Mouse (Mus musculus): ENCODE data around the gene Mrpl49. TPM values are rescaled to one million over a fixed set of nuclear protein-coding genes. Genes with fewer than 3 reads are reported as not detected.
A peak's percentile ranks its signal among the peaks of the same experiment; 100 is the strongest.

The Mrpl49 gene
- 89.4 and 92.1 TPM in 2 replicates for polyA plus RNA-seq (2016; fragmentation: Nextera tagmentation; extraction: Ambion mirVana)

DNA sequence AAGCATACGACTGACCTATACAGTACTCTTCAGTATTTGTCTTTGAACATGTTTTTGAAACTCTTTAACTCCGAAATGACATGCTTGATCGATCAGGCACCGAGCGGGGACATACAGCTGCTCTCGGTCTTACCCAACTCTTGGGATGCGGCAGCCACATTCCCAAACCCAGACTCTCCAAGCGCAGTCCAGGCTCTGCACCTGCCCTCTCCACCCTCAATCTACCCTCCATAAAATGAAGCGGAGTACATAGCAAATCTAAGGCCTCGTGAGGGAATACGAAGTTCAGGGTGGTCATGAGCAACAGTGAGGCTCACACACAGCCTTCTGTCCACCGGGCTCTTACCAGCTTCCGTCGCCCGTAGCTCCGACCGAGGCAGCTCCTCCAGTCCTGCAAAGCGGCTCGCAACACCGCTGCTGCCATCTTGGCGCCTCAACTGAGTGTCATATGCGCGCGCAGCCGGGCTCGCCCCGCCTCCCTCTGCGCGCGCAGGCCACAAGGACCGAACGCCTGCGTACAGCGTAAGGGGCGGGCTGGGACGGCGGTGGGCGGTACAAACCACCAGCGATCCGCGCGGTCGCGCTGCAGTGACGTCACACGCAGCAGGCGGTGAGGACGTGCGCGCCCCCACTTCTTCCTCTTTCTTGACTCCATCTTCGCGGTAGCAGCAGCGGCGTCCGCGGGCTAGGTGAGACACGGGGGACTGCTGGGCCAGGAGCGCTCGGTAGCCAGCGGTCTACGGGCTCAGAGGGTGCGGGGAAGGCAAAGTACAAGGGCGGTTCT lies at the start of gene Mrpl49, which contains the start of gene Fau:
Mrpl49 (minus strand) TSS at position 473 of the 784 bp plus-strand sequence.
Fau (plus strand) TSS at position 532 of the 784 bp plus-strand sequence.
- WGBS, result under 1% methylated on average over 60 of the region's 63 CpGs
- Histone ChIP-seq H3K4me1 (peaks cover 42% of the 10 kb centered on the region), H3K9me3 (no peaks in the 10 kb centered on the region), H3K27ac (peak within 1 kb of the TSS; percentile 98), H3K4me3 (peak within 1 kb of the TSS; percentile 85), H3K36me3 (replicated peaks) (peaks cover 60% of the 10 kb centered on the region), H3K27me3 (ENCODE audit: poor library complexity, severe bottlenecking) (no peaks in the 10 kb centered on the region)
- DNase-seq (ENCODE audit: extremely low spot score, low spot score), result peak; percentile 98

DNA sequence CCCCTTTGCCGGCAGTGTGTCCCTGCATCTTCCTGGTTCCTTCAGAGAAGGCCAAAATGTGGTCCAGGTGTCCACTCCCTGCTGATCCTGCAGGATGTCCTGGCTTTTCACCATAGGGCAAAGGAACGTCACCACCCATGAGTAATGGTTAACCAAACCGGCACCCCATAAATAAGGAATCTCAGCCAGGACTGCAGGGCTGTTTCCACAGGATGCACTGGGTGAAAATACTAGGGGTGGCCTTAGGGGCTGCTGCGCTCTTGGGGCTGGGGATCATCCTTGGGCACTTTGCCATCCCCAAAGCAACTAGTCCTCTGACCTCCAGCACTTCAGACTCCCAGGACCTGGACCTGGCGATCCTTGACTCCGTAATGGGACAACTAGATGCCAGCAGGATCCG lies 48.0 kb upstream of the Mrpl49 start, which contains the start of gene Naaladl1:
Naaladl1 (plus strand) TSS at position 197 of the 400 bp plus-strand sequence.
- Histone ChIP-seq H3K9me3 (no peaks in the 10 kb centered on the region), H3K4me1 (peaks cover 9% of the 10 kb centered on the region), H3K27ac (no peak within 1 kb of the TSS), H3K27me3 (ENCODE audit: poor library complexity, severe bottlenecking) (no peaks in the 10 kb centered on the region), H3K4me3 (no peak within 1 kb of the TSS), H3K36me3 (replicated peaks) (peaks cover 13% of the 10 kb centered on the region)
- DNase-seq (ENCODE audit: extremely low spot score, low spot score), result no peak
- 92% methylated on average over 7 of the region's 7 CpGs for WGBS

DNA sequence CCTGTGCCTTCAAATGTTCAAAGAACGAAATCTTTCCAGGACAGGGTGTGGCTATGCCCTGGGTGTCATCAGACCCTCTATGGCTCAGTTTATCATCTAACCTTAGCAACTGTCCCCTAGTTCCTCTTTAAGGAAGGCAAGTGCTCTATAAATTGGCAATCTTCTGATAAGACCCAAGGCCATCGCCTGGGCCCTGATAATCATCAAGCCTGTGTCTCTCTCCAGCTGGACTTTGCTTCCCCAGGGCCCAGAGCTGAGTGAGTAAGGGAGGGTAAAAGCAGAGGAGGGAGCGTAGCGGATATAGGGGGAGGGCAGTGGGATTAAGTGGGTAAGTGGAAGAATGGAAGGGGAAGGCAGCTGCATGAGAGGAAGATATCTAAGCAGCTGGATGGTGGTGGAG lies 46.9 kb upstream of the Mrpl49 start:
- H3K4me1 ChIP-seq, result peaks cover 11% of the 10 kb centered on the region
- 87% methylated on average over 4 of the region's 4 CpGs for WGBS
- no peak for DNase-seq (ENCODE audit: extremely low spot score, low spot score)
- H3K36me3 ChIP-seq (replicated peaks), result peaks cover 23% of the 10 kb centered on the region
- no peaks in the 10 kb centered on the region for H3K27me3 ChIP-seq (ENCODE audit: poor library complexity, severe bottlenecking)
- H3K4me3 ChIP-seq, result no peak overlapping the region
- H3K9me3 ChIP-seq, result no peaks in the 10 kb centered on the region
- H3K27ac ChIP-seq, result no peak overlapping the region

DNA sequence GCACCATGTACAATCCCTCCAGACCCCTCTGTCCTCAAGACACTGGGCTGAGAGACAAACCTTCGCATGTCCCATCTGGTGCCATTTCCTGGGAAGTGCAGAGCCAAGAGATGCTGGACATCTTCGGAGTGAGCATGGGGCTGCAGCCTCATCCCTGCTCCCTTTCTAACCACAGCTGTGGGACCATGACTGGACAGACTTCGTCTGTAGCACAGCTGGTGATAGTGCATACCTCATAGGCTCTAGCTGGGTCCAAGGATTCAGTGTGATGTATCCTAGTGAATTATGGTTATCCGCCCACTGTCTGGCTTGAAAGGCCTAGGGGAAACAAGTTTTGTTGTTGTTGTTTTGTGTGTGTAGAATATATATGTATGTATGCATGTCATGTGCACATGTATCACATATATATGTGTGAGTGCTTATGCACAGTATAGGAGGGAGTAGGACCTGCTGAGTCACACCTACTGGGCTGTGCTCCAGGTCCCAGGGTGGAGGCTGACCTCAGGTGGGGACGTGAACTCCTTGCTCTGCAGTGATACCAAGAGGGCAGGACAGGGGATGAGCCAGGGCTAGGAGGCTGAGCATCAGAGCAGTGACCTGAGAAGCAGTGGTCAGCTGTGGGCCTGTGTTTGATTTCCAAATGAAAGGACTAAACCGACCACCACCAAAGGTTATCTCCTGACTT lies 44.7 kb upstream of the Mrpl49 start:
- 82% methylated on average over 6 of the region's 6 CpGs for WGBS
- H3K9me3 ChIP-seq, result no peaks in the 10 kb centered on the region
- H3K4me1 ChIP-seq, result peaks cover 11% of the 10 kb centered on the region
- peaks cover 39% of the 10 kb centered on the region for H3K36me3 ChIP-seq (replicated peaks)
- no peak for DNase-seq (ENCODE audit: extremely low spot score, low spot score)
- H3K27ac ChIP-seq, result no peak overlapping the region
- H3K4me3 ChIP-seq, result no peak overlapping the region
- H3K27me3 ChIP-seq (ENCODE audit: poor library complexity, severe bottlenecking), result no peaks in the 10 kb centered on the region

DNA sequence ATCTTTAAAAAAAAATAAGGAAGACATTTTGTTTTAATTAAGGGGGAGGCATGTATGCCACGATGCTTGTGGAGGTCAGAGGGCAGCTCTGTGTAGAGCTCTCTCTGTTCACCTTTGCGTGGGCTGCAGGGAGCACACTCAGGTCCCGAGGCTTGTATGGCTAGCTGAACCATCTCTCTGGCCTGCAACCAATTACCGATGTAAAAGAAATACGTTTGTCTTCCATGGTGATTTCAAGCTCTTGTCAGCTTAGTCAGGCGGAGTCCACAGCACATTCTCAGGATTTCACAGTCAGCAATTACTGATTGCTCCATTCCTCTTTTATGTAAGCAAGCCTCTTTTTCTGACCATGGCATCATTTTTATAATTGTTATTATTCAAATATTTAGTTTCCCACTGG lies 43.6 kb upstream of the Mrpl49 start:
- peaks cover 8% of the 10 kb centered on the region for H3K4me1 ChIP-seq
- H3K27ac ChIP-seq, result no peak overlapping the region
- no peaks in the 10 kb centered on the region for H3K9me3 ChIP-seq
- H3K36me3 ChIP-seq (replicated peaks), result peaks cover 45% of the 10 kb centered on the region
- no peak for DNase-seq (ENCODE audit: extremely low spot score, low spot score)
- H3K4me3 ChIP-seq, result no peak overlapping the region
- H3K27me3 ChIP-seq (ENCODE audit: poor library complexity, severe bottlenecking), result no peaks in the 10 kb centered on the region
- WGBS, result 59% methylated on average over 6 of the region's 6 CpGs

DNA sequence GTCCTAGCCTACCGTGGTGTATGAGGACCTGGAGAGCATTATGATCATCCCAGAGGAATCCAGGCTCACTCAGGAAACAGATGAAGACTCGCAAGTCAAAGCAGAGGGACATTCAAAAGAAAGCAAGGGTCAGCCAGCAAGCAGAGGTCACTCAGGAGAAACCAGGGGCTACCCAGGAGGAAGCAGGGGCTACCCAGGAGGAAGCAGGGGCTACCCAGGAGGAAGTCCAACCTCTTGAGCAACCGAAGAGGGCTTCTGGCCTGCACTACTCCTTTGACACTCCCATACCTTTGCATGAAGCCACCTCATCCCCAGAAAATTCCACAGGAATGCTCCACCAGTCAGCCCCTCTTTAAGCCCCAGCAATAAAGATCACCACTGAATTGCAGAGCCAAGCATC lies 40.3 kb upstream of the Mrpl49 start:
- DNase-seq (ENCODE audit: extremely low spot score, low spot score), result no peak
- 86% methylated on average over 3 of the region's 3 CpGs for whole genome bisulfite sequencing
- Histone ChIP-seq H3K4me1 (peaks cover 8% of the 10 kb centered on the region), H3K27me3 (ENCODE audit: poor library complexity, severe bottlenecking) (no peaks in the 10 kb centered on the region), H3K36me3 (replicated peaks) (peaks cover 74% of the 10 kb centered on the region), H3K9me3 (no peaks in the 10 kb centered on the region), H3K27ac (no peak overlapping the region), H3K4me3 (no peak overlapping the region)

DNA sequence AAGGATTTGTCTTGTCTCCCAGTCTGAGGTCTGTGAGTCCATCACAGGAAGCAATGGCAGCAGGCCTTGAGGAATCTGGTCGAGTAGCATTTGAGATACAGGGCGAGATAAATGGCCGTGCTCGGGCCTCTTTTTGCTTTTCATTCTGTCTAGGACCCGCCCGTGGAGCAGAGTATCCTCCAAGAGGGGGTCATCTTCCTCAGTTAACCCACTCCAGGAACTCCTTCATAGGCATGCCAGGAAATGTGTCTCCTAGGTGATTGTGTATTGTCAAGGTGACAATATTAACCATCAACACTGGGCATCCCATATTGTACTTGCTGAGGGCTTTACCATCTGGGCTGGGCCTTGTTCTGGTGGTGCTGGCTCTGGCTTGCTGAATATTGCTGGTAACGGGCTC lies 36.5 kb upstream of the Mrpl49 start, which contains the start of gene AC131692.1:
AC131692.1 (plus strand) TSS at position 301 of the 400 bp plus-strand sequence.
- DNase-seq (ENCODE audit: extremely low spot score, low spot score), result no peak
- H3K27me3 ChIP-seq (ENCODE audit: poor library complexity, severe bottlenecking), result no peaks in the 10 kb centered on the region
- no peak within 1 kb of the TSS for H3K27ac ChIP-seq
- H3K4me1 ChIP-seq, result no peaks in the 10 kb centered on the region
- no peaks in the 10 kb centered on the region for H3K9me3 ChIP-seq
- H3K36me3 ChIP-seq (replicated peaks), result peaks cover 98% of the 10 kb centered on the region
- H3K4me3 ChIP-seq, result no peak within 1 kb of the TSS
- 94% methylated on average over 7 of the region's 7 CpGs for WGBS

DNA sequence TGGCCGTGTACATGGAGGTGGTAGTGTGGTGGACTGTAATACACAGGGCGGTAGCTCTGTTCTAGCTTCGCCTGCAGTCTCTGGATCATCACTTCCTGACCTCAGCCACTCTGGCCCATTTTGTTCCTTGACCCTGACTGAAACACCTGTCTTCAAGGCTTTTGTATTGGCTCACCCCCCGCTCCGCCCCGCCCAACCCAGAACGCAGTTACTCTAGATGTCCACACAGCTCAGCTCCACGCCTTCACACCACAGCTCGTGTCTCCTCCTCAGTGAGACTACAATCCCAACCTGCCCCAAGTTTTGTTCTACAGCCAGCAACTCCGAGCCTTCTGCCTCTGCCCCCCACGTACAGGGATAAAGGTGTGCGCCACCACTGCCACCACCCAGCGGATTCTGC lies 31.3 kb upstream of the Mrpl49 start:
- no peaks in the 10 kb centered on the region for H3K27me3 ChIP-seq (ENCODE audit: poor library complexity, severe bottlenecking)
- peaks cover 80% of the 10 kb centered on the region for H3K36me3 ChIP-seq (replicated peaks)
- H3K4me1 ChIP-seq, result peaks cover 16% of the 10 kb centered on the region
- no peak overlapping the region for H3K27ac ChIP-seq
- DNase-seq (ENCODE audit: extremely low spot score, low spot score), result no peak
- H3K4me3 ChIP-seq, result no peak overlapping the region
- H3K9me3 ChIP-seq, result no peaks in the 10 kb centered on the region
- whole genome bisulfite sequencing, result 95% methylated on average over 13 of the region's 13 CpGs

DNA sequence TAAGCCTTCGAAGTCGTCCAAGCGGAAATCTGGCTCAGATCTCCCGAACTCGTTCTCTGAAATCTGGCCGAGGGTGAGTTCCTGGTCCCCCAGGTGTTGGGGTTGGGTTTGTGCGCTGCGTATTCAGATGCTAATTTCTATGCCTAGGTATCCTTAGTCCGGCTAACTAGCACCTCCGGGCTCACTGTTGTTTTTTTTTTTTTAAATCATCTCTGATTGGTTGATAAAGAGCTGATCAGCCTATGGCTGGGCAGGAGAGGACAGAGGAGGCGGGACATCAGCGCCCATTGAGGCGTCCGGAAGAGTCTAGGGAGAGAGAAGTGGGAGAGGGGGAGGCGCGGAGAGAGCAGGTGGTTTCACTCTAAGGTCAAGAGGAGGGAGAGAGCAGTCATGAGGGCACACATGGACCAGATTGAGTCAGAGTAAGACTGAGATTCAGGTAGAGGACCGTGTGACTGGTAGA lies 27.9 kb upstream of the Mrpl49 start:
- Histone ChIP-seq H3K9me3 (no peaks in the 10 kb centered on the region), H3K27ac (peak overlapping the region; percentile 91), H3K4me3 (peak overlapping the region; percentile 89), H3K27me3 (ENCODE audit: poor library complexity, severe bottlenecking) (no peaks in the 10 kb centered on the region), H3K4me1 (peaks cover 23% of the 10 kb centered on the region), H3K36me3 (replicated peaks) (peaks cover 70% of the 10 kb centered on the region)
- under 1% methylated on average over 17 of the region's 17 CpGs for WGBS
- DNase-seq (ENCODE audit: extremely low spot score, low spot score), result peak; percentile 75

DNA sequence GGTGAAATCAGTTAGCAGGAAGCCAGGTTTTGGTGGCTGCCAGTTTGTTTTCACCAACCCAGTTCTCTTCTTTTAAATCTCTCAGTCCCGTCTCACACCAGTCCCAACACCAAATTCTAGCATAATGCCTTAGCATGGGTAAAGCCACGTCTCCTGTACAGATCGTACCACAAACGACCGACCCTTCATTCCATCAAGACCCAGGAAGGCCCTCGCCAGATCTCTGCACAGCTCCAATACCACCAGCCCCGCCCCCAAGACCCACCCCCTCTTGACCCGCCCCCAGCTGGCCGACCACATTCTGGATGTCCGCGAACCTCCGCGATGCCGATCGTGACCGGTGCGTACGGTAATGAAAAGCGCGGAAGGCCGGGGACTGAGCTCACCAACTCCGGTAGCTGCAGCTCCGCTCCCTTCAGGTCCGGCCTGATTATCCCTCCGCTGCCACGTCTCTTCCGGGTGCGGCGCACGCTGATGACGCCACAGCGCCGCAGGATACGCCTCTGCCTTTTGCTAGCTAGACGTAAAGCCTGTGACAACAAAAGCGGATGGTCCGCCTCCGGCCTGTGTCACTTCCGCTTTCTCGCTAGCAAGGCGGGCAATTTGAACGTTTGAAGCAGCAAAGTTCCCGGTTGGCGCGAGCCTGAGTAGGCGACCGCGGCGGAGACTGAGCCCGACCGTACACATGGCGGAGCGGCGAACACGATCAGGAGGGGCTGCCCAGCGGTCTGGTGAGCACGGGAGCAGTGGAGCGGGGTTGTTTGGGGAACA lies 27.1 kb upstream of the Mrpl49 start, which contains the start of the genes Zfpl1 and Cdca5:
Zfpl1 (minus strand) TSS at position 479 of the 771 bp plus-strand sequence.
Cdca5 (plus strand) TSS at position 506 of the 771 bp plus-strand sequence.
- Histone ChIP-seq H3K36me3 (replicated peaks) (peaks cover 70% of the 10 kb centered on the region), H3K9me3 (no peaks in the 10 kb centered on the region), H3K27ac (peak within 1 kb of the TSS; percentile 91), H3K4me3 (peak within 1 kb of the TSS; percentile 89), H3K4me1 (peaks cover 23% of the 10 kb centered on the region), H3K27me3 (ENCODE audit: poor library complexity, severe bottlenecking) (no peaks in the 10 kb centered on the region)
- peak; percentile 98 for DNase-seq (ENCODE audit: extremely low spot score, low spot score)
- under 1% methylated on average over 58 of the region's 58 CpGs for WGBS

DNA sequence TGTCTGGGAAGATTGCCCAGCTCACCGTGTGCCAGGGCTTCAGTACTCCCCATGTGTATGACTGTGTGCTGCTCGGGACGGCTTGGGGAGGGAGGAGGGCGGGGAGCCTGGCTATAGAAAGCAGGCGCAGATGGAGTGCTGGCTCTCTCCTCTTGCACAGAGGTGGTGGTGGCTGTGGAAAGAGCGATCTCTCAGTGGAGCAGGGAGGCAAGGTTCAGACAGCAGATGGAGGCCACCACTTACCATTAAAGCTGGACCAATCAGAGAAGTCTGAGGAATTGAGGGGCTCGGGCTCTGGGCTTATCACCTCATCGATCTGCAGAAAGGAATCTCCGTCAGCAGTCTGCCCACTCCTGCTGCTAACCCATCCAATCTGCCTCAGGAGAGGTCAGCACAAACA lies 24.6 kb upstream of the Mrpl49 start, which contains the start of gene Gm28374:
Gm28374 (minus strand) TSS at position 101 of the 400 bp plus-strand sequence.
- H3K4me1 ChIP-seq, result peaks cover 32% of the 10 kb centered on the region
- H3K27ac ChIP-seq, result no peak within 1 kb of the TSS
- peak within 1 kb of the TSS; percentile 10; the same call in 1 of the 2 replicates for H3K4me3 ChIP-seq
- DNase-seq (ENCODE audit: extremely low spot score, low spot score), result no peak
- 91% methylated on average over 9 of the region's 9 CpGs for WGBS
- peaks cover 47% of the 10 kb centered on the region for H3K36me3 ChIP-seq (replicated peaks)
- H3K9me3 ChIP-seq, result no peaks in the 10 kb centered on the region
- H3K27me3 ChIP-seq (ENCODE audit: poor library complexity, severe bottlenecking), result no peaks in the 10 kb centered on the region

DNA sequence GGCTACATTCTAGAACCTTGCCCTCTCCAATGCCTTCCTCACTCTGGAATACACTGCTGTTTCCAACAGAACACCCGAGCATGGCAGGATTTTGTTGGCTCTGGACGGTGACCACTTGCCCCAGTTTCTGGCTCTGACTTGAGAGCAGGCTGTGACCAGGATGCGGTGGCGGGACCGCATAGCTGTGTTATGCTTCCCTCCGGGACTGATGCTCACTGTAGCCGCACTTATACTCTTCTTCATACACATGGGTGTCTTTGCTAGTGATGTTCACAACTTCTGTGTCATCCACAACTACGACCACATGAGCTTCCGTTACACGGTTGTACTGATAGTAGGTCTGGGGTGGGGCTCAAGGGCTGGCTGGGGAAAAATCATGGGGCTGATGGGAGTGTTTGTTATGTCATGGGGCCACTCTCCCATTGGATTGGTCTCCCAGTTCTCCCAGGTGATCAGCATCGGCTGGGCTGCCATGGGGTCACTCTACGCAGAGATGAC lies 22.4 kb upstream of the Mrpl49 start, which contains the start of gene Tmem262:
Tmem262 (plus strand) TSS at position 51 of the 498 bp plus-strand sequence.
- Histone ChIP-seq H3K36me3 (replicated peaks) (peaks cover 39% of the 10 kb centered on the region), H3K27me3 (ENCODE audit: poor library complexity, severe bottlenecking) (no peaks in the 10 kb centered on the region), H3K27ac (no peak within 1 kb of the TSS), H3K4me1 (peaks cover 31% of the 10 kb centered on the region), H3K4me3 (no peak within 1 kb of the TSS), H3K9me3 (no peaks in the 10 kb centered on the region)
- DNase-seq (ENCODE audit: extremely low spot score, low spot score), result no peak
- 95% methylated on average over 12 of the region's 12 CpGs for WGBS

Data from forebrain, embryonic 10.5 days (tissue).